Mouse (Mus musculus) myocyte (in vitro differentiated cells): ENCODE results near the gene H2-DMa.

Experiments
- CEBPB ChIP-seq: IDR thresholded peaks from 2 replicates; pipeline ENCODE4 v1.6.1; 2011; ENCODE audit warnings: mild to moderate bottlenecking, moderate library complexity; ENCODE audit not compliant: poor library complexity, insufficient read depth, severe bottlenecking
- MYOG ChIP-seq, 3 experiments: IDR thresholded peaks; one replicate each; pipeline ENCODE4 v1.6.1; 2011; ENCODE audit warnings: control low read depth in 2 of 3, low read depth in 2 of 3, mild to moderate bottlenecking in 2 of 3; ENCODE audit not compliant: insufficient read length in 2 of 3, control insufficient read depth in 1 of 3, insufficient read depth in 1 of 3
- POLR2A ChIP-seq: IDR thresholded peaks from one replicate; pipeline ENCODE4 v1.6.1; 2011; ENCODE audit warnings: low read depth, mild to moderate bottlenecking, control low read depth, moderate library complexity; ENCODE audit not compliant: insufficient read length

GRCm38 (mm10) chr17:34174075-34174474, 54.7 kb downstream of the H2-DMa start:
- TF ChIP-seq MYOG (IDR thresholded peaks at IDR 0.05; ENCODE audit: control insufficient read depth in 1 of 3, insufficient read depth in 1 of 3, insufficient read length in 2 of 3, low read depth in 2 of 3) (no peak), POLR2A (no peak), CEBPB (no peak)
